Mouse (Mus musculus) erythroblast, embryonic 14.5 days (primary cell): Measurements from ENCODE around the gene Pdzd8.

Experiments used
- GATA1 ChIP-seq: IDR thresholded peaks from 2 replicates; pipeline ENCODE4 v1.6.1; 2012; ENCODE audit warnings: low read length, inconsistent platforms, mixed read lengths
- TAL1 ChIP-seq: IDR thresholded peaks from 3 replicates; pipeline ENCODE4 v1.6.1; 2012; ENCODE audit warnings: low read length, inconsistent platforms, mixed read lengths

- TF ChIP-seq GATA1 (no peak), TAL1 (no peak)
Observed at GRCm38 (mm10) chr19:59346325-59346724, 745 bp upstream of the Pdzd8 start.
